Mouse (Mus musculus) bone marrow macrophage, adult 2 months (primary cell): Measurements from ENCODE around the gene Cpt2.

ENCODE experiments used
- CTCF ChIP-seq: IDR thresholded peaks from 2 replicates; pipeline ENCODE4 v1.5.1; 2012; ENCODE audit warnings: low read depth, mild to moderate bottlenecking, low read length, moderate library complexity
- POLR2A ChIP-seq: IDR thresholded peaks from 2 replicates; pipeline ENCODE4 v1.6.1; 2012; ENCODE audit warnings: mild to moderate bottlenecking, low read depth, low read length, borderline replicate concordance

- TF ChIP-seq POLR2A (no peak), CTCF (no peak)
Observed at GRCm38 (mm10) chr4:107971162-107971561, 47.8 kb upstream of the Cpt2 start.
